ENCODE assay signal across 8 mouse cellular contexts in the genomic region with DNA sequence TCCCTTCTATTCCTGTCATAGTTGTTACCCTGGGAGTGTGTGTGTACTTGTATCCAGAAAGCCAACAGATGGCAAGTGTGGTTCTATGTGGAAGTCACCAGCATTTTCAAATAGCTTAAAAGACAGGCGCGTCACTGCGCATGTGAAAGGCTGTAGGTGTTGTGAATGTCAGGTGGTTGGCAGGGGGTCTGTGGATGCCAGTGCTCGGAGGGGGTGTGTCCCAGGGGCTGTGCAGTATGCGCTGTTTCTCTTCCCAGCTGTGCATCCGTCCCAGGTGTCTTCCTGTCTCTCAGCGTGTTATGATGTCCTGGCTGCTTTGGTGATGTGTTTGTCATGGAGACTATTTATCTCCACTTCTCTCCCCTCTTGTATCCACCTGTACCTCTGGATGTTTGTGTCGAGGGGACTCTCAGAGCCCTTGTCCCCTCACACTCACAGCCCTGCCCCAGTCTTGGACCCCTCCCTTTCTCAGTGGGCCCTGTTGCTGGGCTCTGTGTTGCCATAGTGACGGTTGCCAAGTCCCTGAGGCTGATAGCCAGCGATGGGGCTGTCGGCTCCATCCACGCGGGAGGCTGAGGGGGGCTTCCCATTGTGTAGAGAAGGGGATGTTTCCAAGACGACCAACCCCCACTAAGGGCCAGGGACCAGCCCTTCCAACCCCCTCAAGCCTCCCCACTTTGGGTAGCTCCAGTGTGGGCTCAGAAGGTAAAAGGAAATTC. TPM values are rescaled to one million over a fixed set of nuclear protein-coding genes. Genes with fewer than 3 reads are reported as not detected.
DNase-seq lines count a peak whose midpoint lies in the region; ATAC-seq lines count a peak whose summit lies in the region.

No protein-coding gene starts in this region.

- peak overlapping the region; percentile 42 for H3K27ac ChIP-seq in heart, embryonic 10.5 days
- H3K27ac ChIP-seq in forebrain, embryonic 16.5 days (ENCODE audit: low read length) = peak overlapping the region; percentile 91

- ATAC-seq in forebrain, embryonic 16.5 days = peak; percentile 87

- no peaks in the 10 kb centered on the region for H3K9me3 ChIP-seq in heart, embryonic 10.5 days
- no peaks in the 10 kb centered on the region for H3K9me3 ChIP-seq in forebrain, embryonic 16.5 days (ENCODE audit: control insufficient read depth, low read length)

- H3K36me3 ChIP-seq in heart, embryonic 10.5 days = peaks cover 30% of the 10 kb centered on the region
- H3K36me3 ChIP-seq in forebrain, embryonic 16.5 days (ENCODE audit: control insufficient read depth, insufficient read depth) = 0 out of 2 replicates have a peak, but pooled peaks cover 3% of the 10 kb centered on the region

- H3K9ac ChIP-seq in forebrain, embryonic 16.5 days (replicated peaks; ENCODE audit: low read depth, low read length) = peak overlapping the region; percentile 49

- peak overlapping the region; percentile 37 for H3K4me2 ChIP-seq in forebrain, embryonic 16.5 days (ENCODE audit: low read length)

- no peak for DNase-seq in heart, embryonic 10.5 days (ENCODE audit: low spot score)
- no peak for DNase-seq in heart, postnatal 10 days
- DNase-seq in left cerebral cortex, postnatal 36 days (ENCODE audit: low spot score in 2 of 2) = peak; percentile 46 to 52
- peak; percentile 66 for DNase-seq in right cerebral cortex, postnatal 25 days
- DNase-seq in lung, postnatal 14 days = no peak
- DNase-seq in lung, postnatal 36 days = no peak
- no peak for DNase-seq in gastrocnemius, postnatal 4 days (ENCODE audit: low spot score in 2 of 2)

- no peak overlapping the region for H3K4me3 ChIP-seq in heart, embryonic 10.5 days
- H3K4me3 ChIP-seq in forebrain, embryonic 16.5 days (replicated peaks; ENCODE audit: low read length) = peak overlapping the region; percentile 16

- H3K27me3 ChIP-seq in heart, embryonic 10.5 days (ENCODE audit: insufficient read depth, poor library complexity, severe bottlenecking) = peaks cover 44% of the 10 kb centered on the region
- no peaks in the 10 kb centered on the region for H3K27me3 ChIP-seq in forebrain, embryonic 16.5 days (replicated peaks; ENCODE audit: control insufficient read depth, insufficient read depth, low read length)

- intact Hi-C loops in heart, postnatal 10 days (cut with DNase I) = no loop called here
- intact Hi-C loops in left cerebral cortex, postnatal 36 days (cut with DNase I) = no loop called here

- WGBS in heart, embryonic 10.5 days = 22% methylated on average over 14 of the region's 14 CpGs
- WGBS in forebrain, embryonic 16.5 days = 7% methylated on average over 14 of the region's 14 CpGs

- H3K4me1 ChIP-seq in heart, embryonic 10.5 days = peaks cover 56% of the 10 kb centered on the region
- H3K4me1 ChIP-seq in forebrain, embryonic 16.5 days (replicated peaks; ENCODE audit: control insufficient read depth, insufficient read depth, low read length) = peaks cover 63% of the 10 kb centered on the region

RNA-seq across cellular contexts. Expression of a gene that starts 3.9 kb away (rescaled TPM):
- polyA plus RNA-seq in heart, embryonic 10.5 days (2016; fragmentation: Nextera tagmentation; extraction: Ambion mirVana) = 0.18 and 0.95 TPM in 2 replicates
- total RNA-seq in heart, postnatal 10 days (2021) = under 1 TPM; 0.02 to 0.10 TPM
- polyA plus RNA-seq in forebrain, embryonic 16.5 days (2015; fragmentation: Nextera tagmentation; extraction: Ambion mirVana) = 3.5 and 3.7 TPM in 2 replicates
- total RNA-seq in left cerebral cortex, postnatal 36 days (2021) = 1 to 10 TPM; 1.4 to 2.1 TPM
- total RNA-seq in gastrocnemius, postnatal 4 days (2021) = under 1 TPM; 0.47 to 0.93 TPM

RNA-seq across cellular contexts. Expression of a gene that starts 7.2 kb away (rescaled TPM):
- polyA plus RNA-seq in heart, embryonic 10.5 days (2016; fragmentation: Nextera tagmentation; extraction: Ambion mirVana) = 61.0 and 89.9 TPM in 2 replicates
- 100 to 1,000 TPM in 1 of 2 experiments, 10 to 100 TPM in 1; 97.6 to 115 TPM for total RNA-seq in heart, postnatal 10 days (2021)
- 95.7 and 123 TPM in 2 replicates for polyA plus RNA-seq in forebrain, embryonic 16.5 days (2015; fragmentation: Nextera tagmentation; extraction: Ambion mirVana)
- total RNA-seq in left cerebral cortex, postnatal 36 days (2021) = 10 to 100 TPM; 56.1 to 57.3 TPM
- 1 to 10 TPM; 1.9 to 2.7 TPM for total RNA-seq in gastrocnemius, postnatal 4 days (2021)

RNA-seq across cellular contexts. Expression of a gene that starts 27.3 kb away (rescaled TPM):
- polyA plus RNA-seq in heart, embryonic 10.5 days (2016; fragmentation: Nextera tagmentation; extraction: Ambion mirVana) = 27.2 and 32.4 TPM in 2 replicates
- total RNA-seq in heart, postnatal 10 days (2021) = 1 to 10 TPM; 5.9 to 6.8 TPM
- polyA plus RNA-seq in forebrain, embryonic 16.5 days (2015; fragmentation: Nextera tagmentation; extraction: Ambion mirVana) = 27.3 and 28.6 TPM in 2 replicates
- 10 to 100 TPM; 10.2 to 10.8 TPM for total RNA-seq in left cerebral cortex, postnatal 36 days (2021)
- total RNA-seq in gastrocnemius, postnatal 4 days (2021) = 1 to 10 TPM; 6.8 to 7.9 TPM

RNA-seq across cellular contexts. Expression of a gene that starts 27.4 kb away (rescaled TPM):
- polyA plus RNA-seq in heart, embryonic 10.5 days (2016; fragmentation: Nextera tagmentation; extraction: Ambion mirVana) = 104 and 161 TPM in 2 replicates
- 10 to 100 TPM; 32.5 to 45.2 TPM for total RNA-seq in heart, postnatal 10 days (2021)
- polyA plus RNA-seq in forebrain, embryonic 16.5 days (2015; fragmentation: Nextera tagmentation; extraction: Ambion mirVana) = 103 and 109 TPM in 2 replicates
- 10 to 100 TPM; 21.7 to 22.6 TPM for total RNA-seq in left cerebral cortex, postnatal 36 days (2021)
- total RNA-seq in gastrocnemius, postnatal 4 days (2021) = 10 to 100 TPM; 51.1 to 51.9 TPM

RNA-seq across cellular contexts. Expression of a gene that starts 53.0 kb away (rescaled TPM):
- polyA plus RNA-seq in heart, embryonic 10.5 days (2016; fragmentation: Nextera tagmentation; extraction: Ambion mirVana) = 15.6 and 24.1 TPM in 2 replicates
- 10 to 100 TPM; 29.9 to 36.5 TPM for total RNA-seq in heart, postnatal 10 days (2021)
- 30.2 and 33.8 TPM in 2 replicates for polyA plus RNA-seq in forebrain, embryonic 16.5 days (2015; fragmentation: Nextera tagmentation; extraction: Ambion mirVana)
- 100 to 1,000 TPM; 398 to 420 TPM for total RNA-seq in left cerebral cortex, postnatal 36 days (2021)
- 100 to 1,000 TPM; 227 to 249 TPM for total RNA-seq in gastrocnemius, postnatal 4 days (2021)

Comparison
In these comparisons a context has a peak if more than half of its experiments do, and no peak if none do; other contexts are left out.
1. DNase-seq: peak in left cerebral cortex, postnatal 36 days (2 of 2) and right cerebral cortex, postnatal 25 days (single experiment); none in heart, embryonic 10.5 days (single experiment), heart, postnatal 10 days (0 of 2), lung, postnatal 14 days (single experiment), lung, postnatal 36 days (single experiment) and gastrocnemius, postnatal 4 days (0 of 2).
2. RNA of a gene that starts 7.2 kb away (total RNA-seq): 97.6 to 115 TPM in heart, postnatal 10 days and 56.1 to 57.3 TPM in left cerebral cortex, postnatal 36 days; 1.9 to 2.7 TPM in gastrocnemius, postnatal 4 days; every median in the first group is over 10 times any median in the second.